Mouse (Mus musculus): Measurements from ENCODE around the gene Acsf3. TPM values are rescaled to one million over a fixed set of nuclear protein-coding genes. Genes with fewer than 3 reads are reported as not detected.

The Acsf3 gene
- polyA plus RNA-seq, 1 experiment from 2014 or later = 18.7 TPM

GRCm38 (mm10) chr8:122816965-122817364 is 41.7 kb downstream of the Acsf3 start:
- 89% methylated on average over 6 of the region's 6 CpGs for WGBS
- H3K27me3 ChIP-seq = no peaks in the 10 kb centered on the region
- peaks cover 30% of the 10 kb centered on the region for H3K36me3 ChIP-seq
- ATAC-seq (ENCODE audit: insufficient number of reproducible peaks, insufficient read depth, low FRiP score, low TSS enrichment) = no peak
- no peaks in the 10 kb centered on the region for H3K9me3 ChIP-seq
- no peak overlapping the region for H3K4me2 ChIP-seq (replicated peaks)
- H3K4me1 ChIP-seq = peaks cover 5% of the 10 kb centered on the region
- no peak overlapping the region for H3K9ac ChIP-seq
- no peak overlapping the region for H3K4me3 ChIP-seq
- no peak overlapping the region for H3K27ac ChIP-seq

DNA sequence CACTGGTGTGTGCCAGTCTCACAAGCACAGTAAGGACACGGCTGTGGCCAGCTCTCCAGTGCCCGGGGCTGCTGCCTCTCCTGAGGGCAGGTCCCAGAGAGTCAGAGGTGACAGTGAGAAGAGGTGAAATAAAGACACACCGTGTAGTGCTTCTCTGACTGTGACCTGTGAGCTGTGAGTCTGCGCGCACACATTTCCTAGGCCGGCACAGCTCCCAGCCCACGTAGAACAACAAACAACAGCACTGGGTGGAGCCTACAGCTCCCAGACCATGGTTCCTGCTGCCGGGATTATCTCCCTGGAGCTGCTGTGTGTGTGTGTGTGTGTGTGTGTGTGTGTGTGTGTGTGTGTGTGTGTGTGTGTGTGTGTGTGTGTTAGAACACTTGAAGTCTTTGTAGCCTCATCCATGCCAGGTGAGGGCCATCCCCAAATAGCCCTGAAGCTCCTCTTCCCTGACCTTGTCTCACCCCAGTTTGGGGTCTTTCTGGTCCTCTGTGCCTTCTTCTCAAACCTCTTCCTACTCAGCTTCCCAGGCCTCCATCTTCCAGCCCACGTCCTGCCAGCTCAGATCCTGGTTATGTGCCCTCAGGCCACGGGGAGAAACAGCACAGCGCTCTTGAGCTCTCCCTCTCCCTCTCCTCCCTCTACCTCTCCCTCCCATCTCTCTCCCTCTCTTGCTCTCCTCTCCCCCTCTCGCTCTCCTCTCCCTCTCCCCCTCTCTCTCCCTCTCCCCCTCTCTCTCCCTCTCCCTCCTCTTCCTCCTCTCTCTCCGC is 42.6 kb downstream of the Acsf3 start:
- WGBS = 29% methylated on average over 13 of the region's 13 CpGs
- 0 out of 2 replicates have a peak overlapping the region, but pooled peaks have one; percentile 2 for H3K9ac ChIP-seq
- H3K4me2 ChIP-seq (replicated peaks) = no peak overlapping the region
- ATAC-seq (ENCODE audit: insufficient number of reproducible peaks, insufficient read depth, low FRiP score, low TSS enrichment) = no peak
- H3K36me3 ChIP-seq = peaks cover 28% of the 10 kb centered on the region
- no peaks in the 10 kb centered on the region for H3K27me3 ChIP-seq
- H3K27ac ChIP-seq = no peak overlapping the region
- H3K4me1 ChIP-seq = peaks cover 5% of the 10 kb centered on the region
- no peaks in the 10 kb centered on the region for H3K9me3 ChIP-seq
- H3K4me3 ChIP-seq = no peak overlapping the region

DNA sequence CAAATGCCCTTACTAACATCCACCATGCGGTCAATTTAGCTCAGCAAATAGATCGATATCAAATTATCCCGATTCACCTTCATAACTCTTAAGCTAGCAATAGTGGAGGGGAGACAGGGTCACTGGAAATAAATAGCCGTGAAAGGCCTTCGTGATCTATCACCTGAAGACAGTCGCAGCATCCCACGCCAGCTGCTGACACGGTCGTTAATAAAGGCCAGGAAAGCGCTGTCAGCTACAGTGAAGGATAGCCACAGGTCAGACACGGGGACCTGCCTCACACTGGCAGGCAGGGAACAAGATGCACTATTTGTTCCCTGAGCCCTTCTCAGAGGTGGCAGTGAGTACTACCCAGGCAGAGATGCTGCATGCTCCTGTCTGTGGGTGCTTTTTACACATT is 44.5 kb downstream of the Acsf3 start:
- Histone ChIP-seq H3K9me3 (no peaks in the 10 kb centered on the region), H3K36me3 (peaks cover 17% of the 10 kb centered on the region), H3K27me3 (no peaks in the 10 kb centered on the region), H3K4me2 (replicated peaks) (no peak overlapping the region), H3K4me3 (no peak overlapping the region), H3K27ac (no peak overlapping the region), H3K9ac (no peak overlapping the region), H3K4me1 (peaks cover 11% of the 10 kb centered on the region)
- WGBS = 72% methylated on average over 11 of the region's 11 CpGs
- ATAC-seq (ENCODE audit: insufficient number of reproducible peaks, insufficient read depth, low FRiP score, low TSS enrichment) = no peak

DNA sequence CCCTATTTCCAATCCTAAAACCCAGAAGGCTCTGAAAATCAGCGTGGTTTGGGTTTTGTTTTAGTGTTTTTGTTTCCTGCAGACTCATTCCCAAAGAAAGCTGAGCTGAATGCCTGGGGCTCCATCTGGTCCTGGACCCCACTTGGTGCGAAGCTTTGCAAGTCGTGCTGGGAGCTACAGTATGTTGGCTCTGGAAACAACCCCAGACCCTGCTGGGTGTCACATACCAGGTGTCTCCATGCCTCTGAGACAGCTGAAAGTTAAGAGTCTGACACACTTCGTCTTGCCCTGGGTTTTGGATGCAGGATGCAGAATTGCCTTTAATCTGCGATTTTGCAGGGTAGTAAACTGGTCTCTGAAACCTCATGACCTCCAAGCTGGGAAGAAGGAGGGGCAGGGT is 49.3 kb downstream of the Acsf3 start:
- H3K27me3 ChIP-seq = no peaks in the 10 kb centered on the region
- 23% methylated on average over 5 of the region's 5 CpGs for WGBS
- no peak overlapping the region for H3K27ac ChIP-seq
- no peak overlapping the region for H3K4me2 ChIP-seq (replicated peaks)
- H3K4me1 ChIP-seq = peaks cover 16% of the 10 kb centered on the region; the same call in 1 of the 2 replicates
- H3K9me3 ChIP-seq = no peaks in the 10 kb centered on the region
- ATAC-seq (ENCODE audit: insufficient number of reproducible peaks, insufficient read depth, low FRiP score, low TSS enrichment) = no peak
- H3K4me3 ChIP-seq = no peak overlapping the region
- H3K36me3 ChIP-seq = no peaks in the 10 kb centered on the region
- no peak overlapping the region for H3K9ac ChIP-seq

- H3K4me1 ChIP-seq = peaks cover 16% of the 10 kb centered on the region; the same call in 1 of the 2 replicates
- H3K27ac ChIP-seq = no peak overlapping the region
- H3K9ac ChIP-seq = no peak overlapping the region
- no peak overlapping the region for H3K4me3 ChIP-seq
- no peak overlapping the region for H3K4me2 ChIP-seq (replicated peaks)
- WGBS = 79% methylated on average over 9 of the region's 9 CpGs
- H3K27me3 ChIP-seq = no peaks in the 10 kb centered on the region
- no peak for ATAC-seq (ENCODE audit: insufficient number of reproducible peaks, insufficient read depth, low FRiP score, low TSS enrichment)
- no peaks in the 10 kb centered on the region for H3K9me3 ChIP-seq
- H3K36me3 ChIP-seq = no peaks in the 10 kb centered on the region
Measured at GRCm38 (mm10) chr8:122824986-122825385, 49.7 kb downstream of the Acsf3 start.

DNA sequence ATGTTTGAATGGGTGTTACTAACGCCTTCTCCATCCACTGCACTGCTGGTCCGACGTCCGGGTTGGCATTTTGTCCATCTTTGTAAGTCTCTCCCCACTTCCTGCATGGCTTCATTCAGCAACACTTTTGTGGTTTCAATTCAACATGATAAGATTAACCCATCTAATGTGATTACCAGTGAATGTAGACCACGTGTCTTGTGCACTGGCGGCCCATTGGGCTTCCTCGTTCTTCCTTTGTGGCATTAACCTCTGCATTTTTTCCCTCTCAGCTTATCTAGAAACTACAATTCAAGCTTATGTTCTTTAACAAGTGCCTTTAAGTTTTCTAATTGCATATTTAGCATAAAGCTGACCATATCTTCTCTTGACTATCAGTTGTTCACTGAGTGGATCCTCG is 50.1 kb downstream of the Acsf3 start:
- no peaks in the 10 kb centered on the region for H3K9me3 ChIP-seq
- no peak overlapping the region for H3K4me3 ChIP-seq
- WGBS = 80% methylated on average over 8 of the region's 8 CpGs
- no peak for ATAC-seq (ENCODE audit: insufficient number of reproducible peaks, insufficient read depth, low FRiP score, low TSS enrichment)
- no peak overlapping the region for H3K9ac ChIP-seq
- H3K27ac ChIP-seq = no peak overlapping the region
- no peaks in the 10 kb centered on the region for H3K27me3 ChIP-seq
- peaks cover 16% of the 10 kb centered on the region; the same call in 1 of the 2 replicates for H3K4me1 ChIP-seq
- no peaks in the 10 kb centered on the region for H3K36me3 ChIP-seq
- H3K4me2 ChIP-seq (replicated peaks) = no peak overlapping the region

GRCm38 (mm10) chr8:122829396-122829795 is 54.1 kb downstream of the Acsf3 start:
- no peaks in the 10 kb centered on the region for H3K9me3 ChIP-seq
- H3K9ac ChIP-seq = no peak overlapping the region
- peaks cover 13% of the 10 kb centered on the region; the same call in 1 of the 2 replicates for H3K4me1 ChIP-seq
- no peak overlapping the region for H3K4me2 ChIP-seq (replicated peaks)
- no peaks in the 10 kb centered on the region for H3K36me3 ChIP-seq
- H3K4me3 ChIP-seq = no peak overlapping the region
- WGBS = 79% methylated on average over 3 of the region's 3 CpGs
- no peak overlapping the region for H3K27ac ChIP-seq
- ATAC-seq (ENCODE audit: insufficient number of reproducible peaks, insufficient read depth, low FRiP score, low TSS enrichment) = no peak
- H3K27me3 ChIP-seq = no peaks in the 10 kb centered on the region

DNA sequence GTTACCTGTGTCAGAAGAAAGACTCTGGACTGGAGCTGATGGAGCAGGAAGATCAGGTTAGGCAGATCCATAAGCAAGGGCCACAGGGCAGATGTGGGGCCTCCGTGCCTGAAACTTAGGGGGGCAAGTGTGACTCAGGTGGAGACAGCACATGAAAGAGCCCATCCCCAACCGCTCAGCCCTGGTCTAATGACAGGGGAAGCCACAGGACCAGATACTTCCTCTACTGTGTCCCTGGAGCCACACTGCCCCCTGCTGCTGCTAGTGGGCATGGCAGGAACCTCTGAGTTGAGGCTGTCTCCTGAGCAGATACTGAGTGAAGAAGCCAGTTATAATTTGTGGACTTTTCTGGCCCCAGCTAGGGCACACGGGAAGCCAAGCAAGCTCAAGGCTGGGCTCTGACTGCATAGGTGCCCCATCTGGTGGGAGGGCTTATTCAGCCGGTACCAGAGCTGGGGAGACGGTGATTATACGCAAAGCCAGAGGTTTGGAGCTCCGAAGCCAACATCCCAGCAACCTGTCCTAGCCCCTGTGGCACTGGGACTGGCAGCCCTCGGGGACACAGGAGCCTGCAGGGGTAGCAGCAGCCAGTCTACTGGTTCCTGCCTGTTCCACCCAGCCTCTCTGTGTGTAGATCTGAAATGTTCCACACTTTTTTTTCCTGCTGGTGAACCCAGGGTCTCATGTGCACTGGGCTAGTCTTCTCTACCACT is 55.2 kb downstream of the Acsf3 start:
- no peak overlapping the region for H3K9ac ChIP-seq
- H3K4me1 ChIP-seq = 0 out of 2 replicates have a peak, but pooled peaks cover 2% of the 10 kb centered on the region
- ATAC-seq (ENCODE audit: insufficient number of reproducible peaks, insufficient read depth, low FRiP score, low TSS enrichment) = peak; percentile 53; the same call in 1 of the 2 replicates
- no peaks in the 10 kb centered on the region for H3K9me3 ChIP-seq
- H3K27me3 ChIP-seq = no peaks in the 10 kb centered on the region
- 45% methylated on average over 8 of the region's 8 CpGs for WGBS
- H3K27ac ChIP-seq = 0 out of 2 replicates have a peak overlapping the region, but pooled peaks have one; percentile 11
- H3K4me2 ChIP-seq (replicated peaks) = no peak overlapping the region
- H3K4me3 ChIP-seq = no peak overlapping the region
- H3K36me3 ChIP-seq = no peaks in the 10 kb centered on the region

DNA sequence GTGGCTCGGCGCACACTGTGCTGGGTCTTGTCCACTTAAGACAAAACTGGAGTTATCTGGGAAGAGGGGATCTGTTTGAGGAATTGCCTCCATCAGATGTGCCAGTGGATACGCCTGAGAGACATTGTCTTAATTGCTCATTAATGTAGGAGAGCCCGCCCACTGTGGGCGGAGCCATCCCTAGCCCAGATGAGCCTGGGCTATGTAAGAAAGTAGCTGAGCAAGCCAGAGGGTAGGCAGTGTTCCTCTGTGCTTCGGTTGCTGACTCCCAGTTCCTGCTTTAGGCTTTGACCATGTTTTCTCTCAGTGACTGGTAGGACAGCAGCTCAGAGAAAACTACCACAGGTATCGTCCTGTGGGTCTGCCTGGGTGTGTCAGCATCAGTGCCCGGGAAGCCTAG is 59.1 kb downstream of the Acsf3 start:
- Histone ChIP-seq H3K27ac (no peak overlapping the region), H3K9ac (no peak overlapping the region), H3K27me3 (no peaks in the 10 kb centered on the region), H3K36me3 (no peaks in the 10 kb centered on the region), H3K4me3 (no peak overlapping the region), H3K9me3 (no peaks in the 10 kb centered on the region), H3K4me2 (replicated peaks) (no peak overlapping the region), H3K4me1 (no peaks in the 10 kb centered on the region)
- ATAC-seq (ENCODE audit: insufficient number of reproducible peaks, insufficient read depth, low FRiP score, low TSS enrichment) = no peak
- WGBS = 85% methylated on average over 8 of the region's 8 CpGs

GRCm38 (mm10) chr8:122834971-122835370 is 59.7 kb downstream of the Acsf3 start:
- no peak for ATAC-seq (ENCODE audit: insufficient number of reproducible peaks, insufficient read depth, low FRiP score, low TSS enrichment)
- Histone ChIP-seq H3K27ac (no peak overlapping the region), H3K4me2 (replicated peaks) (no peak overlapping the region), H3K4me1 (no peaks in the 10 kb centered on the region), H3K4me3 (no peak overlapping the region), H3K9ac (no peak overlapping the region), H3K36me3 (no peaks in the 10 kb centered on the region), H3K27me3 (no peaks in the 10 kb centered on the region), H3K9me3 (no peaks in the 10 kb centered on the region)
- 29% methylated on average over 8 of the region's 8 CpGs for WGBS

GRCm38 (mm10) chr8:122836199-122836598 is 60.9 kb downstream of the Acsf3 start:
- H3K27ac ChIP-seq = no peak overlapping the region
- H3K27me3 ChIP-seq = no peaks in the 10 kb centered on the region
- H3K36me3 ChIP-seq = no peaks in the 10 kb centered on the region
- no peak overlapping the region for H3K4me2 ChIP-seq (replicated peaks)
- H3K4me1 ChIP-seq = no peaks in the 10 kb centered on the region
- ATAC-seq (ENCODE audit: insufficient number of reproducible peaks, insufficient read depth, low FRiP score, low TSS enrichment) = no peak
- 84% methylated on average over 12 of the region's 12 CpGs for WGBS
- no peak overlapping the region for H3K4me3 ChIP-seq
- H3K9me3 ChIP-seq = no peaks in the 10 kb centered on the region
- no peak overlapping the region for H3K9ac ChIP-seq

- Histone ChIP-seq H3K4me1 (no peaks in the 10 kb centered on the region), H3K9me3 (no peaks in the 10 kb centered on the region), H3K9ac (no peak overlapping the region), H3K36me3 (no peaks in the 10 kb centered on the region), H3K4me2 (replicated peaks) (no peak overlapping the region), H3K27ac (no peak overlapping the region), H3K27me3 (no peaks in the 10 kb centered on the region), H3K4me3 (no peak overlapping the region)
- ATAC-seq (ENCODE audit: insufficient number of reproducible peaks, insufficient read depth, low FRiP score, low TSS enrichment) = no peak
- WGBS = 93% methylated on average over 13 of the region's 13 CpGs
Measured at GRCm38 (mm10) chr8:122836696-122837095, 61.4 kb downstream of the Acsf3 start.

Data from embryonic facial prominence, embryonic 12.5 days (tissue).